Mouse (Mus musculus): ENCODE measurements around the gene Hist1h2bg.

DNA sequence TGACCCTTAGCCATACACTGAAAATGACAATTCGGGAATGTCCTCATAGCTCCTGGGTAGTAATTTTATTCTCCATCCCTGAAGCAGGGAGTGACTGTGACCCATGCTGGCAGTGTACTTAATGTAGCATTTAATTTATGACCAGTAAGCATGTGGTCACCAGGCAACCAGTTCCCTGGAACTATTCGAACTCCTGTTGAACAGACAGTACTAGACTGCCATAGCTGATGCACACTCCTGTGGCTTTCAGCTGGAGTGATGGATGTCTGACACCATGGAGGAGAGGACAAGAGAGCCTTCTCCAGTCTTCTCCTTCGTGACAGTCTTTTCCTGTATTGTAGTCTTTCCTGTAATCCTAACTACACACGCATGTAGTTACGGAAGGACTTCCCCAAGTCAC is 42.2 kb upstream of the Hist1h2bg start:
- no peak for TF ChIP-seq GATA1 (IDR thresholded peaks at IDR 0.05; ENCODE audit: low read length)
- no peak for TF ChIP-seq TAL1 (IDR thresholded peaks at IDR 0.05; ENCODE audit: low read length)

Measured in erythroblast, embryonic 14.5 days (primary cell).